Mouse (Mus musculus): Measurements from ENCODE around the gene Shb.

Gene Shb

GRCm38 (mm10) chr4:45482271-45482670, 50.0 kb downstream of the Shb start:
- no peak for DNase-seq (ENCODE audit: low read depth, low spot score)

GRCm38 (mm10) chr4:45481431-45481830, 50.8 kb downstream of the Shb start:
- DNase-seq (ENCODE audit: low read depth, low spot score), result no peak

- DNase-seq (ENCODE audit: low read depth, low spot score), result no peak
Measured at GRCm38 (mm10) chr4:45480595-45480994, 51.7 kb downstream of the Shb start.

- no peak for DNase-seq (ENCODE audit: low read depth, low spot score)
Measured at GRCm38 (mm10) chr4:45479433-45479832, 52.8 kb downstream of the Shb start.

GRCm38 (mm10) chr4:45478178-45478577, 54.1 kb downstream of the Shb start:
- DNase-seq (ENCODE audit: low read depth, low spot score), result no peak

GRCm38 (mm10) chr4:45477047-45477446, 55.2 kb downstream of the Shb start:
- no peak for DNase-seq (ENCODE audit: low read depth, low spot score)

- no peak for DNase-seq (ENCODE audit: low read depth, low spot score)
Measured at GRCm38 (mm10) chr4:45474832-45475231, 57.4 kb downstream of the Shb start.

GRCm38 (mm10) chr4:45474131-45474530, 58.1 kb downstream of the Shb start:
- no peak for DNase-seq (ENCODE audit: low read depth, low spot score)

GRCm38 (mm10) chr4:45473129-45473528, 59.1 kb downstream of the Shb start:
- DNase-seq (ENCODE audit: low read depth, low spot score), result no peak

GRCm38 (mm10) chr4:45472706-45473105, 59.6 kb downstream of the Shb start:
- no peak for DNase-seq (ENCODE audit: low read depth, low spot score)

GRCm38 (mm10) chr4:45471654-45472556, 60.4 kb downstream of the Shb start:
- no peak for DNase-seq (ENCODE audit: low read depth, low spot score)

- DNase-seq (ENCODE audit: low read depth, low spot score), result no peak
Measured at GRCm38 (mm10) chr4:45469057-45469456, 63.2 kb downstream of the Shb start.

GRCm38 (mm10) chr4:45468507-45468906, 63.8 kb downstream of the Shb start:
- no peak for DNase-seq (ENCODE audit: low read depth, low spot score)

- no peak for DNase-seq (ENCODE audit: low read depth, low spot score)
Measured at GRCm38 (mm10) chr4:45467115-45467912, 65.0 kb downstream of the Shb start.

- no peak for DNase-seq (ENCODE audit: low read depth, low spot score)
Measured at GRCm38 (mm10) chr4:45464941-45465340, 67.3 kb downstream of the Shb start.

GRCm38 (mm10) chr4:45464528-45464927, 67.7 kb downstream of the Shb start:
- peak; percentile 10 for DNase-seq (ENCODE audit: low read depth, low spot score)

GRCm38 (mm10) chr4:45464123-45464522, 68.1 kb downstream of the Shb start:
- no peak for DNase-seq (ENCODE audit: low read depth, low spot score)

- DNase-seq (ENCODE audit: low read depth, low spot score), result no peak
Measured at GRCm38 (mm10) chr4:45462628-45463027, 69.6 kb downstream of the Shb start.

GRCm38 (mm10) chr4:45461661-45462060, 70.6 kb downstream of the Shb start:
- no peak for DNase-seq (ENCODE audit: low read depth, low spot score)

GRCm38 (mm10) chr4:45459375-45459774, 72.9 kb downstream of the Shb start:
- no peak for DNase-seq (ENCODE audit: low read depth, low spot score)

GRCm38 (mm10) chr4:45457543-45457942, 74.7 kb downstream of the Shb start:
- DNase-seq (ENCODE audit: low read depth, low spot score), result no peak

GRCm38 (mm10) chr4:45455001-45455400, 77.3 kb downstream of the Shb start:
- no peak for DNase-seq (ENCODE audit: low read depth, low spot score)
